Mouse (Mus musculus) T-helper 17 cell (primary cell): ENCODE data around the gene BC048679.
"Not testable (repeated sequence)": the region's sequence is repeated elsewhere in the genome, so short reads cannot be mapped to it uniquely, and the experiment has no call there.

Experiments
- in situ Hi-C, 2 experiments: fragments of 300-600 bp; cut with MboI, MseI; formaldehyde crosslinking; loops; 1 replicate in 1 of 2; 2 replicates in 1 of 2; pipeline ENCODE4 v1.15.1; 2025; ENCODE audit warnings: high pct_unique_total_duplicates in 2 of 2

Gene BC048679

DNA sequence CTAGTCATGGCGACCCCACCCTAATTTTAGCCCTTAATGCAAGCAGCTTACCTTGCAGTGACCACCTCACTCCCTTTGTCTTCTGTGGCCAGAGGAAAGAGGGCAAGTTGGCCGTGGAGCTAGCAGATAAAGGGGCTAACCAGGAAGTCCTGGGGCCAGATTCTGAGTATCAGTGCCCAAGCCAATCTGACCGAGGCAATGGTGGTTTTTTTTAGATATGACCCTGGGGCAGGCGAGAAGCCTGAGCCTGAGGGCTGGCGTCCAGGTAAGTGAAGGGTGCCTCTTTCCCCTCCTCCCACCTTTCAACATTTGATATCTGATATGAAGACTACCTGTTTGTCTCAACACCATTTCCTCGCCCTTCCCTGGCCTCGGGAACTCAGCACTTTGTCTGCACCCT is at the start of gene BC048679:
TSS of gene BC048679 (minus strand) at position 101 of the 400 bp plus-strand sequence.
- in situ Hi-C loops: no loop called here

GRCm38 (mm10) chr7:81542934-81543333 is 44.9 kb upstream of the BC048679 start:
- in situ Hi-C loops: no loop called here

DNA sequence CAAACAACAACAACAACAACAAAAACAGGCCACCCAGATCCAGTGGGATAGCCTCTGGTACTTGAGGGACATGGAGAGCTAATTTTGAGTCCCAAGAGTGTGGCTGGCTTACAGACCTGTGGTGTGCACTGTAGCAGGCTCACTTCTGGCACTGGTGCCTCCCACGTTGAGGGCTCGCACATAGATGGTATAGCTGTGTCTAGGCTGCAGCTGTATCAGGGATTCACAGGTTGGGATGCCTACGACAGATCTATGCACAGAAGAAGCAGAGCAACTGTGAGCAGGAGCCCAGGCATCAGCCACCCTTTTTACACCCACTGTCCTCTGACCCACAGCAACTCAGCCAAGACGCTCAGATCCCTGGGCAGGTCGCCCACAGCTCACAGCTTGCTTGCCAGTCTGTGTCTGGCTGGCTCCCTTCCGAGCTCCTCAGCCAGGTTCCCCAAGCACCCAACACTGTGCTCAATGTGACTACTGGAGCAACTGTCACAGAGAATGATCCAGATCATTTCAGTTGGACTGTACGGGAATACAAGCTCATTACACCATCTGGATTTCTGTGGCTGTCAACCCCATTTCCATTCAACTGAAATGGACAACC is 43.9 kb upstream of the BC048679 start:
- in situ Hi-C loops: no loop called here

GRCm38 (mm10) chr7:81540999-81541398 is 42.9 kb upstream of the BC048679 start:
- in situ Hi-C loops: no loop called here

DNA sequence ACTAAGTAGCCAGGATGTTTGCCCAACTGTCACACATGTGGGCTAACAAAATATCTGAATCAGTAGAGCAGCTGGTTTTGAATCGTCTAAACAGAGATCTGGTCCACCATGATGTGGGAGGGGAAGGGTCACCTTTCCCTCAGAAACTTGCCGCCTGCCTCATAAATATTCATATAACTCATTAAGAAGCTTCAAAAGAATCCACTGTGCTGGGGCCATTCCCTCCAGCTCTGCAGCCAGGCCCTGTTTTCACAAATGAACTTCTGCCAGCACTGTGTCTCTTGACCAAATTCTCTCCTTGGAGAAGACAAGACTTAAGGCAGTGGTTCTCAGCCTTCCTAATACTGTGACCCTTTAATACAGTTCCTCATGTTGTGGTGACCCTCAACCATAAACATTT is 41.5 kb upstream of the BC048679 start:
- in situ Hi-C loops: no loop called here

GRCm38 (mm10) chr7:81538070-81538675 is 40.1 kb upstream of the BC048679 start:
- in situ Hi-C loops: no loop called here

DNA sequence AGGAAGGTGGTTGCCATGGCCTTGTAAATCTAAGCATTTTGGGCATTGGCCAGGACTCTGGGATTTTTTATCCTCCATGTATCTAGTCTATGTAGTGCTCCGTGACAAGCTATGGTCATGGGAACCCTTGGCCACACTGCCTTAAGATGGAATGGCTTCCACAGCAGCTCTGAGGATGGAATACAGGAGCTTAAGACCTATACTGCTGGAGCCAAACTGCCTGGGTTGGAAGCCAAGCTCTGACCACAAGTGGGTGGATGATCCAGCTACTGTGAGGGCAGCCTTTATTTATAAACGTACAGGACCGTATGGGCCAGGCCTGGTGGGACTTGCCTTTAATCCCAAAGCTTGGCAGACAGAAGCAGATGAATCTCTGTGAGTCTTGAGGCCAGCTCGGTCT is 38.4 kb upstream of the BC048679 start:
- in situ Hi-C loops: no loop called here

GRCm38 (mm10) chr7:81531462-81531861 is 33.4 kb upstream of the BC048679 start:
- in situ Hi-C loops: no loop called here

DNA sequence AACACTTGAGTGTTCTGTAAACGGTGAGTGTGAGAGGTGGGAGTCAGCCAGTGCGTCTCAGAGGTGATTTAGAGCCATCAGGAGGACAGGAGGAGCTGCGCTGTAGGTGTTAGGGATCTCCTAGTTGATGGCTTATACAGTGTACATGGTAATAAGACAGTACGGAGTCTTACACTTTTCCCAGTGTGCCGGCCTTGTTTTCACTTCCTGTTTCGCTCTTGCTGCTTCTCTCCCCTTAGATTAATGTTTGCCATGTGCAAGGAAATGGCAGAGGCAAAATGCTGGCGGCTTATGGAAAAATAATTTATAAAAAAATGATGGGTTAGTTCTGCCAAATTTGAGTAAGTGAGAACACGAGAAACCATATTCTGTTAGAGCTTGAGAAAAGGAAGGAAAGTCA is 30.8 kb upstream of the BC048679 start:
- in situ Hi-C loops: no loop called here

- in situ Hi-C loops: no loop called here
These were observed 25.6 kb upstream of the BC048679 start for GRCm38 (mm10) chr7:81523663-81524017.

GRCm38 (mm10) chr7:81523008-81523662 is 25.1 kb upstream of the BC048679 start:
- in situ Hi-C loops: no loop called here

- in situ Hi-C loops: no loop called here
These were observed 18.3 kb upstream of the BC048679 start for GRCm38 (mm10) chr7:81516154-81517030.

GRCm38 (mm10) chr7:81514906-81515590 is 17.0 kb upstream of the BC048679 start:
- in situ Hi-C loops: no loop called here

DNA sequence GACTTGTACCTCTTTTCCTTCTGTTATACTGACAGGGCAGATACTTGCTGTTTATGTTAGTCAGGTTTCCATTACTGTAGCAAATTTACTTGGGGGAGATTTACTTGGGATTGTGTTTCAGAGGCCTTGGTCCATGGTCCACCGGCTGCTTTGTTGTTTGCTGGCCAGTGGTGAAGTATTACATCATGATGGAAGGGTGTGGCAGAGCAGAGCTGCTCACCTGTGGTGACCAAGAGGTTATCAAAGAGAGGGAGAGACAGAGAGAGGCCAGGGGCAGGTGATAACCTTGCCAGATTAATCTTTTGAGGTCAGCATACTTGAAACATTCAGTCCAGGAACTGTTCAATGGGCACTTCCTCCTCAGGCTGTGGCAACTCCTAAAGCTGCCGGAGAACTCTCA is 3.0 kb upstream of the BC048679 start:
- in situ Hi-C loops: no loop called here

DNA sequence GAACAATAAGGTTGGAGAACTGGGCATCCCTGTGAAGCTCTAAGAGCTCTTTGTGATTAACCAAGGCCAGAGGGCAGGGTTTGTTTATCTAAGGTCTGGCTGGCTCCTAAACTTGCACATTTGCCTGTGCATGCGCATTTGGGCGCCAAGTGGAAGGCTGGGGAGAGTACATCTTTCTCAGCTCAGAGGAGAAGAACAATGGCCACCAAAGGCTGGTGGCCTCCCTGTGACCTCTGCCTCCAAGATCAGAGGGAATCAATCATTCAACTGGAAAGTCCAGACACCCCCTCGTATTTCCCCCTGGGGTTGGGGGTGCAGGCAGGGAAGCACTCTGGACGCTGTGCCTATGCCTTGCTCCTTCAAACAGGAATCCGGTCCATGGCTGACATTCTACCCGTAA is 910 bp downstream of the BC048679 start:
- in situ Hi-C loops: no loop called here

GRCm38 (mm10) chr7:81493331-81494021 is 4.6 kb downstream of the BC048679 start, which contains the start of gene Ap3b2:
Gene Ap3b2 (minus strand): TSS chr7:81493925.
- in situ Hi-C loops: no loop called here

- in situ Hi-C loops: no loop called here
These were observed 5.5 kb downstream of the BC048679 start for GRCm38 (mm10) chr7:81492628-81493027.

GRCm38 (mm10) chr7:81489649-81490048 is 8.4 kb downstream of the BC048679 start:
- in situ Hi-C loops: no loop called here

- in situ Hi-C loops: no loop called here
These were observed 17.3 kb downstream of the BC048679 start for GRCm38 (mm10) chr7:81480800-81481199.

DNA sequence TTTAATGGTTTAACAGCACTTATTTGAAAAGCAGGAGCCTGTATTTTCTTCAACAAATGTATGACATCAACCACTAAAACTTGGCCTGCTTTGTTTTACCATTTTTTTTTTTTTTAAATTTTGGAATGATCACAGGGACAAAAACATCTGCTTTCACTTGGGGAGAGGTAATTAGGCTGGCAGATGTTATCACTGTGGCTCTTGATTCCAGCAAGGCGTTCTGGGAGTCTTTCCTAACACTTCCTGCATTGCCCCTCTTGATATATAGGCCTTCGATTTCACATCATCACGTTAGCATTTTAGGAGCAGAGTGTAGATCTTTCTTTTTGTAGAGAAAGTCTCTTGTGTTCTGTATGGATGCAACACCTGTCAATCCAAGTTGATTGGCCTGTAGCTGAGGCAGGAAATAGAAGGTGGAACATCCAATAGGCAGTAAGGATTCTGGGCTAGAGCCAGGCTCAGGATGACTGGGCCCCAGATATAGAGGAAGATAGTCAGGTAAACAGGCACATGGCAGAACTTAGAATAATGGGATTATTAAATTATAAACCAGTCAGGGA is 18.5 kb downstream of the BC048679 start:
- in situ Hi-C loops: no loop called here

- in situ Hi-C loops: not testable (repeated sequence)
These were observed 19.8 kb downstream of the BC048679 start for GRCm38 (mm10) chr7:81478261-81478660.
